Mouse (Mus musculus) heart, embryonic 16.5 days (tissue): Measurements from ENCODE around the gene Erbin. TPM values are rescaled to one million over a fixed set of nuclear protein-coding genes. Genes with fewer than 3 reads are reported as not detected.

Source experiments
- ATAC-seq: fragments of 200-750 bp; cut with Nextera tagmentation; replicated peaks from 2 replicates; pipeline ENCODE4 v1.8.0; 2017; ENCODE audit warnings: moderate number of reproducible peaks; ENCODE audit not compliant: insufficient read depth, low FRiP score; ENCODE audit errors: extremely low read depth
- H3K27ac ChIP-seq: fragments of 300-500 bp; sonication (generic); 2 replicates; pipeline ENCODE4 v1.5.1; 2014; ENCODE audit warnings: mild to moderate bottlenecking, low read length, control low read depth, moderate library complexity
- H3K27me3 ChIP-seq: fragments of 300-500 bp; sonication (generic); 2 replicates; pipeline ENCODE4 v1.6.1; 2014; ENCODE audit warnings: low read length, mixed read lengths; ENCODE audit not compliant: control insufficient read depth, insufficient read depth
- H3K36me3 ChIP-seq: fragments of 300-500 bp; sonication (generic); 2 replicates; pipeline ENCODE4 v1.6.1; 2014; ENCODE audit not compliant: control insufficient read depth, insufficient read depth
- H3K4me1 ChIP-seq: fragments of 300-500 bp; sonication (generic); 2 replicates; pipeline ENCODE4 v1.6.1; 2014; ENCODE audit warnings: low read length, mixed read lengths; ENCODE audit not compliant: control insufficient read depth, insufficient read depth
- H3K4me2 ChIP-seq: fragments of 300-500 bp; sonication (generic); 2 replicates; pipeline ENCODE4 v1.6.1; 2014; ENCODE audit warnings: low read depth, mild to moderate bottlenecking, control low read depth, low read length
- H3K4me3 ChIP-seq: fragments of 300-500 bp; sonication (generic); 2 replicates; pipeline ENCODE4 v1.5.1; 2014; ENCODE audit warnings: mild to moderate bottlenecking, control low read depth, low read length
- H3K9ac ChIP-seq: fragments of 300-500 bp; sonication (generic); 2 replicates; pipeline ENCODE4 v1.6.1; 2014; ENCODE audit warnings: low read length, control low read depth
- H3K9me3 ChIP-seq: fragments of 300-500 bp; sonication (generic); replicated peaks from 2 replicates; pipeline ENCODE4 v1.6.1; 2016; ENCODE audit warnings: low read length; ENCODE audit not compliant: control insufficient read depth
- WGBS: fragments of 180-500 bp; shearing (Covaris S2); extraction: QIAGEN DNeasy Blood & Tissue Kit; methylation state at CpG from one replicate; pipeline ENCODE4 v1.1.7; 2014; 5-methylcytosine and 5-hydroxymethylcytosine counted together
- polyA plus RNA-seq: library from polyadenylated mRNA; unstranded; fragments of >200 nt; fragmentation: Nextera tagmentation; extraction: Ambion mirVana; gene quantifications from 2 replicates; pipeline ENCODE4 v1.2.1, GENCODE M21; 2015

Erbin gene
- polyA plus RNA-seq, 1 experiment from 2014 or later: 10.2 TPM

GRCm38 (mm10) chr13:103859041-103859440, 61.3 kb downstream of the Erbin start:
- WGBS: 60% methylated on average over 2 of the region's 2 CpGs
- no peak overlapping the region for H3K4me2 ChIP-seq
- H3K36me3 ChIP-seq: peaks cover 19% of the 10 kb centered on the region
- no peak overlapping the region for H3K4me3 ChIP-seq
- H3K9me3 ChIP-seq: no peaks in the 10 kb centered on the region
- no peaks in the 10 kb centered on the region for H3K27me3 ChIP-seq
- no peak overlapping the region for H3K27ac ChIP-seq
- H3K4me1 ChIP-seq: no peaks in the 10 kb centered on the region
- no peak for ATAC-seq
- H3K9ac ChIP-seq: no peak overlapping the region

- Histone ChIP-seq H3K4me3 (no peak overlapping the region), H3K27ac (no peak overlapping the region), H3K36me3 (peaks cover 22% of the 10 kb centered on the region; the same call in 1 of the 2 replicates), H3K9me3 (no peaks in the 10 kb centered on the region), H3K4me2 (no peak overlapping the region), H3K27me3 (no peaks in the 10 kb centered on the region), H3K4me1 (no peaks in the 10 kb centered on the region), H3K9ac (no peak overlapping the region)
- no peak for ATAC-seq
- 96% methylated on average over 2 of the region's 2 CpGs for WGBS
These were observed 72.7 kb downstream of the Erbin start for GRCm38 (mm10) chr13:103847614-103848013.

GRCm38 (mm10) chr13:103841287-103842201, 78.8 kb downstream of the Erbin start:
- peak overlapping the region; percentile 68 for H3K27ac ChIP-seq
- H3K9me3 ChIP-seq: no peaks in the 10 kb centered on the region
- ATAC-seq: no peak
- no peak overlapping the region for H3K4me3 ChIP-seq
- H3K27me3 ChIP-seq: no peaks in the 10 kb centered on the region
- H3K36me3 ChIP-seq: peaks cover 39% of the 10 kb centered on the region
- no peak overlapping the region for H3K9ac ChIP-seq
- H3K4me2 ChIP-seq: no peak overlapping the region
- 67% methylated on average over 5 of the region's 5 CpGs for WGBS
- H3K4me1 ChIP-seq: peaks cover 9% of the 10 kb centered on the region

- Histone ChIP-seq H3K4me2 (no peak overlapping the region), H3K4me3 (no peak overlapping the region), H3K9me3 (no peaks in the 10 kb centered on the region), H3K9ac (no peak overlapping the region), H3K36me3 (peaks cover 37% of the 10 kb centered on the region), H3K27me3 (no peaks in the 10 kb centered on the region), H3K27ac (no peak overlapping the region), H3K4me1 (peaks cover 9% of the 10 kb centered on the region)
- ATAC-seq: no peak
- WGBS: 89% methylated on average over 2 of the region's 2 CpGs
These were observed 81.7 kb downstream of the Erbin start for GRCm38 (mm10) chr13:103838619-103839018.

GRCm38 (mm10) chr13:103829623-103830135, 90.6 kb downstream of the Erbin start:
- Histone ChIP-seq H3K36me3 (peaks cover 17% of the 10 kb centered on the region), H3K4me1 (no peaks in the 10 kb centered on the region; the same call in 1 of the 2 replicates), H3K27me3 (no peaks in the 10 kb centered on the region), H3K9me3 (no peaks in the 10 kb centered on the region), H3K9ac (no peak overlapping the region), H3K27ac (no peak overlapping the region), H3K4me3 (no peak overlapping the region), H3K4me2 (no peak overlapping the region)
- 86% methylated on average over 2 of the region's 2 CpGs for WGBS
- ATAC-seq: no peak

GRCm38 (mm10) chr13:103822270-103822669, 98.0 kb downstream of the Erbin start:
- Histone ChIP-seq H3K36me3 (peaks cover 14% of the 10 kb centered on the region), H3K4me2 (no peak overlapping the region), H3K9me3 (no peaks in the 10 kb centered on the region), H3K4me1 (no peaks in the 10 kb centered on the region), H3K4me3 (no peak overlapping the region), H3K27ac (no peak overlapping the region), H3K27me3 (no peaks in the 10 kb centered on the region), H3K9ac (no peak overlapping the region)
- no peak for ATAC-seq
- WGBS: 73% methylated on average over 1 of the region's 1 CpGs

- H3K27me3 ChIP-seq: no peaks in the 10 kb centered on the region
- no peak overlapping the region for H3K4me3 ChIP-seq
- no peak overlapping the region for H3K27ac ChIP-seq
- ATAC-seq: no peak
- no peaks in the 10 kb centered on the region for H3K4me1 ChIP-seq
- H3K9me3 ChIP-seq: no peaks in the 10 kb centered on the region
- peaks cover 11% of the 10 kb centered on the region; the same call in 1 of the 2 replicates for H3K36me3 ChIP-seq
- H3K4me2 ChIP-seq: no peak overlapping the region
- 44% methylated on average over 5 of the region's 5 CpGs for WGBS
- no peak overlapping the region for H3K9ac ChIP-seq
These were observed 100.9 kb downstream of the Erbin start for GRCm38 (mm10) chr13:103819377-103819776.

GRCm38 (mm10) chr13:103817935-103818334, 102.4 kb downstream of the Erbin start:
- Histone ChIP-seq H3K9me3 (no peaks in the 10 kb centered on the region), H3K4me2 (no peak overlapping the region), H3K36me3 (peaks cover 11% of the 10 kb centered on the region; the same call in 1 of the 2 replicates), H3K9ac (no peak overlapping the region), H3K27me3 (no peaks in the 10 kb centered on the region), H3K4me1 (no peaks in the 10 kb centered on the region), H3K4me3 (no peak overlapping the region), H3K27ac (no peak overlapping the region)
- WGBS: 97% methylated on average over 3 of the region's 3 CpGs
- ATAC-seq: no peak

GRCm38 (mm10) chr13:103807464-103807863, 112.8 kb downstream of the Erbin start:
- Histone ChIP-seq H3K4me1 (peaks cover 8% of the 10 kb centered on the region), H3K27ac (no peak overlapping the region), H3K27me3 (no peaks in the 10 kb centered on the region), H3K4me2 (no peak overlapping the region), H3K4me3 (no peak overlapping the region), H3K9me3 (no peaks in the 10 kb centered on the region), H3K9ac (no peak overlapping the region), H3K36me3 (peaks cover under 1% of the 10 kb centered on the region; the same call in 1 of the 2 replicates)
- ATAC-seq: no peak
- WGBS: 46% methylated on average over 5 of the region's 5 CpGs
